Mouse (Mus musculus): ENCODE measurements around the gene Lhx6.
"Not testable (repeated sequence)": the region's sequence is repeated elsewhere in the genome, so short reads cannot be mapped to it uniquely, and the experiment has no call there.

DNA sequence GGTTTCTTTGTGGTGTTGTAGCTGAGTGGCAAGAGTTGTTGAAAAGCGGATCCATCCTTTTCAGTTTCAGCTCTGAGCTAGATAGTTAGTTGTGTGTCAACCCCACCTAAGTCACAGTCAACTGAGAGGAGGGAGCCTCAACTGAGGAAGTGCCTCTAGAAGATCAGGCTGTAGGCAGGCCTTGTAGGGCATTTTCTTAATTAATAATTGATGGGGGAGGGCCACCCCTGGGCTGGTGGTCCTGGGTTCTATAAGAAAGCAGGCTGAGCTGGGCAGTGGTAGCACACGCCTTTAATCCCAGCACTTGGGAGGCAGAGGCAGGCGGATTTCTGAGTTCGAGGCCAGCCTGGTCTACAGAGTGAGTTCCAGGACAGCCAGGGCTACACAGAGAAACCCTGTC is 47.2 kb upstream of the Lhx6 start:
- TF ChIP-seq CTCF, EP300 (IDR thresholded peaks at IDR 0.05): not testable (repeated sequence)

Data from lung, postnatal 0 days (tissue).